Mouse (Mus musculus) liver, embryonic 16.5 days (tissue): ENCODE data around the gene Dph3. TPM values are rescaled to one million over a fixed set of nuclear protein-coding genes. Genes with fewer than 3 reads are reported as not detected.
A peak's percentile ranks its signal among the peaks of the same experiment; 100 is the strongest.

Experiments
- ATAC-seq: fragments of 200-750 bp; cut with Nextera tagmentation; 2 replicates; pipeline ENCODE4 v1.8.0; 2017; ENCODE audit warnings: low read depth, mild to moderate bottlenecking, moderate number of reproducible peaks, moderate library complexity
- H3K27ac ChIP-seq: fragments of 300-500 bp; sonication (generic); 2 replicates; pipeline ENCODE4 v1.5.1; 2014; ENCODE audit warnings: mild to moderate bottlenecking, low read length
- H3K27me3 ChIP-seq: fragments of 300-500 bp; sonication (generic); 2 replicates; pipeline ENCODE4 v1.6.1; 2014; ENCODE audit warnings: low read depth, low read length, mixed read lengths; ENCODE audit not compliant: control insufficient read depth, insufficient read depth
- H3K36me3 ChIP-seq: fragments of 300-500 bp; sonication (generic); 2 replicates; pipeline ENCODE4 v1.6.1; 2014; ENCODE audit warnings: mild to moderate bottlenecking; ENCODE audit not compliant: control insufficient read depth, insufficient read depth
- H3K4me1 ChIP-seq: fragments of 300-500 bp; sonication (generic); 2 replicates; pipeline ENCODE4 v1.6.1; 2014; ENCODE audit warnings: low read depth, low read length, mixed read lengths; ENCODE audit not compliant: control insufficient read depth
- H3K4me2 ChIP-seq: fragments of 300-500 bp; sonication (generic); 2 replicates; pipeline ENCODE4 v1.6.1; 2014; ENCODE audit warnings: low read depth, low read length, mixed read lengths
- H3K4me3 ChIP-seq: fragments of 300-500 bp; sonication (generic); 2 replicates; pipeline ENCODE4 v1.5.1; 2014; ENCODE audit warnings: low read depth, mild to moderate bottlenecking, low read length
- H3K9ac ChIP-seq: fragments of 300-500 bp; sonication (generic); 2 replicates; pipeline ENCODE4 v1.6.1; 2014; ENCODE audit warnings: low read depth, low read length
- H3K9me3 ChIP-seq: fragments of 300-500 bp; sonication (generic); replicated peaks from 2 replicates; pipeline ENCODE4 v1.6.1; 2016; ENCODE audit warnings: low read length; ENCODE audit not compliant: control insufficient read depth
- WGBS: fragments of 180-500 bp; shearing (Covaris S2); extraction: QIAGEN DNeasy Blood & Tissue Kit; methylation state at CpG from one replicate; pipeline ENCODE4 v1.1.7; 2014; ENCODE audit not compliant: insufficient replicate concordance; 5-methylcytosine and 5-hydroxymethylcytosine counted together
- polyA plus RNA-seq: library from polyadenylated mRNA; unstranded; fragments of >200 nt; fragmentation: Nextera tagmentation; extraction: Ambion mirVana; gene quantifications from 2 replicates; pipeline ENCODE4 v1.2.1, GENCODE M21; 2015

Gene Dph3
- polyA plus RNA-seq, 1 experiment from 2014 or later = 48.0 TPM

- no peak overlapping the region for H3K9ac ChIP-seq
- 0 out of 2 replicates have a peak, but pooled peaks have one; percentile 39 for ATAC-seq
- no peaks in the 10 kb centered on the region; the same call in 1 of the 2 replicates for H3K4me1 ChIP-seq
- peaks cover 6% of the 10 kb centered on the region for H3K36me3 ChIP-seq
- WGBS = 35% methylated on average over 8 of the region's 8 CpGs
- no peak overlapping the region for H3K4me2 ChIP-seq
- no peak overlapping the region for H3K27ac ChIP-seq
- H3K4me3 ChIP-seq = no peak overlapping the region
- no peaks in the 10 kb centered on the region for H3K9me3 ChIP-seq
- no peaks in the 10 kb centered on the region for H3K27me3 ChIP-seq
Measured at GRCm38 (mm10) chr14:32076896-32077575, 8.5 kb downstream of the Dph3 start.

GRCm38 (mm10) chr14:32073901-32074300 is 11.6 kb downstream of the Dph3 start:
- Histone ChIP-seq H3K9ac (no peak overlapping the region), H3K4me1 (no peaks in the 10 kb centered on the region; the same call in 1 of the 2 replicates), H3K9me3 (no peaks in the 10 kb centered on the region), H3K27me3 (no peaks in the 10 kb centered on the region), H3K36me3 (no peaks in the 10 kb centered on the region), H3K27ac (no peak overlapping the region), H3K4me3 (no peak overlapping the region), H3K4me2 (no peak overlapping the region)
- ATAC-seq = 0 out of 2 replicates have a peak, but pooled peaks have one; percentile 11
- WGBS = 59% methylated on average over 7 of the region's 7 CpGs

GRCm38 (mm10) chr14:32073211-32073685 is 12.3 kb downstream of the Dph3 start:
- ATAC-seq = no peak
- no peaks in the 10 kb centered on the region; the same call in 1 of the 2 replicates for H3K4me1 ChIP-seq
- H3K9ac ChIP-seq = no peak overlapping the region
- no peaks in the 10 kb centered on the region for H3K36me3 ChIP-seq
- no peaks in the 10 kb centered on the region for H3K9me3 ChIP-seq
- H3K27me3 ChIP-seq = no peaks in the 10 kb centered on the region
- WGBS = 24% methylated on average over 8 of the region's 8 CpGs
- H3K4me2 ChIP-seq = no peak overlapping the region
- H3K27ac ChIP-seq = no peak overlapping the region
- no peak overlapping the region for H3K4me3 ChIP-seq

- no peak for ATAC-seq
- Histone ChIP-seq H3K9me3 (no peaks in the 10 kb centered on the region), H3K36me3 (no peaks in the 10 kb centered on the region), H3K4me2 (no peak overlapping the region), H3K9ac (no peak overlapping the region), H3K4me3 (no peak overlapping the region), H3K4me1 (no peaks in the 10 kb centered on the region; the same call in 1 of the 2 replicates), H3K27ac (no peak overlapping the region), H3K27me3 (no peaks in the 10 kb centered on the region)
Measured at GRCm38 (mm10) chr14:32072807-32073206, 12.7 kb downstream of the Dph3 start.

GRCm38 (mm10) chr14:32061398-32061797 is 24.1 kb downstream of the Dph3 start:
- 70% methylated on average over 4 of the region's 4 CpGs for WGBS

GRCm38 (mm10) chr14:32057664-32058063 is 27.9 kb downstream of the Dph3 start:
- WGBS = 54% methylated on average over 4 of the region's 4 CpGs
- H3K9me3 ChIP-seq = no peaks in the 10 kb centered on the region
- H3K4me3 ChIP-seq = no peak overlapping the region
- no peaks in the 10 kb centered on the region for H3K36me3 ChIP-seq
- no peak overlapping the region for H3K9ac ChIP-seq
- no peak overlapping the region for H3K27ac ChIP-seq
- H3K4me2 ChIP-seq = no peak overlapping the region
- no peaks in the 10 kb centered on the region for H3K4me1 ChIP-seq
- no peak for ATAC-seq
- H3K27me3 ChIP-seq = no peaks in the 10 kb centered on the region

More at GRCm38 (mm10) chr14:32061398-32061797, 24.1 kb downstream of the Dph3 start:
- Histone ChIP-seq H3K4me2 (no peak overlapping the region), H3K4me3 (no peak overlapping the region), H3K27me3 (no peaks in the 10 kb centered on the region), H3K9me3 (no peaks in the 10 kb centered on the region), H3K4me1 (no peaks in the 10 kb centered on the region), H3K27ac (no peak overlapping the region), H3K36me3 (no peaks in the 10 kb centered on the region), H3K9ac (no peak overlapping the region)
- no peak for ATAC-seq

GRCm38 (mm10) chr14:32056675-32057074 is 28.9 kb downstream of the Dph3 start:
- Histone ChIP-seq H3K4me1 (no peaks in the 10 kb centered on the region), H3K9me3 (no peaks in the 10 kb centered on the region), H3K27me3 (no peaks in the 10 kb centered on the region), H3K36me3 (no peaks in the 10 kb centered on the region), H3K27ac (no peak overlapping the region), H3K9ac (no peak overlapping the region), H3K4me3 (no peak overlapping the region), H3K4me2 (no peak overlapping the region)
- ATAC-seq = no peak
- WGBS = 73% methylated on average over 2 of the region's 2 CpGs

GRCm38 (mm10) chr14:32055781-32056180 is 29.7 kb downstream of the Dph3 start:
- WGBS = 61% methylated on average over 8 of the region's 8 CpGs
- no peaks in the 10 kb centered on the region for H3K9me3 ChIP-seq
- H3K9ac ChIP-seq = no peak overlapping the region
- H3K4me3 ChIP-seq = no peak overlapping the region
- no peaks in the 10 kb centered on the region for H3K27me3 ChIP-seq
- no peaks in the 10 kb centered on the region for H3K36me3 ChIP-seq
- no peaks in the 10 kb centered on the region for H3K4me1 ChIP-seq
- no peak for ATAC-seq
- no peak overlapping the region for H3K4me2 ChIP-seq
- no peak overlapping the region for H3K27ac ChIP-seq

- H3K9ac ChIP-seq = no peak overlapping the region
- H3K9me3 ChIP-seq = no peaks in the 10 kb centered on the region
- 63% methylated on average over 10 of the region's 10 CpGs for WGBS
- no peak for ATAC-seq
- no peaks in the 10 kb centered on the region for H3K27me3 ChIP-seq
- no peaks in the 10 kb centered on the region for H3K4me1 ChIP-seq
- no peak overlapping the region for H3K4me2 ChIP-seq
- H3K27ac ChIP-seq = no peak overlapping the region
- no peak overlapping the region for H3K4me3 ChIP-seq
- no peaks in the 10 kb centered on the region for H3K36me3 ChIP-seq
Measured at GRCm38 (mm10) chr14:32054788-32055187, 30.7 kb downstream of the Dph3 start.
